Mouse (Mus musculus) kidney, postnatal 0 days (tissue): ENCODE measurements around the gene Nudt12. TPM values are rescaled to one million over a fixed set of nuclear protein-coding genes. Genes with fewer than 3 reads are reported as not detected.
A peak's percentile ranks its signal among the peaks of the same experiment; 100 is the strongest.

ENCODE experiments used
- ATAC-seq: fragments of 200-750 bp; cut with Nextera tagmentation; replicated peaks from 2 replicates; pipeline ENCODE4 v1.8.0; 2017; ENCODE audit warnings: low read depth, moderate number of reproducible peaks, moderate TSS enrichment, moderate library complexity; ENCODE audit not compliant: low FRiP score
- DNase-seq: peaks from one replicate; pipeline ENCODE4 v3.0.0-alpha.2; 2016; ENCODE audit warnings: low spot score
- H3K27ac ChIP-seq: fragments of 300-500 bp; sonication (generic); 2 replicates; pipeline ENCODE4 v1.5.1; 2014; ENCODE audit warnings: mild to moderate bottlenecking
- H3K27me3 ChIP-seq: fragments of 300-500 bp; sonication (generic); 2 replicates; pipeline ENCODE4 v1.6.1; 2014; ENCODE audit warnings: low read length, mixed read lengths; ENCODE audit not compliant: insufficient read depth
- H3K36me3 ChIP-seq: fragments of 300-500 bp; sonication (generic); 2 replicates; pipeline ENCODE4 v1.6.1; 2014; ENCODE audit warnings: low read length, mixed read lengths; ENCODE audit not compliant: insufficient read depth
- H3K4me1 ChIP-seq: fragments of 300-500 bp; sonication (generic); replicated peaks from 2 replicates; pipeline ENCODE4 v1.6.1; 2014; ENCODE audit warnings: antibody characterized with exemption, low read length, mixed read lengths; ENCODE audit not compliant: insufficient read depth
- H3K4me2 ChIP-seq: fragments of 300-500 bp; sonication (generic); 2 replicates; pipeline ENCODE4 v1.6.1; 2014; ENCODE audit warnings: mild to moderate bottlenecking, low read length, moderate library complexity, mixed read lengths
- H3K4me3 ChIP-seq: fragments of 300-500 bp; sonication (generic); replicated peaks from 2 replicates; pipeline ENCODE4 v1.5.1; 2014; ENCODE audit warnings: low read depth, low read length
- H3K9ac ChIP-seq: fragments of 300-500 bp; sonication (generic); 2 replicates; pipeline ENCODE4 v1.6.1; 2014; ENCODE audit warnings: low read depth, low read length
- H3K9me3 ChIP-seq: fragments of 300-500 bp; sonication (generic); replicated peaks from 2 replicates; pipeline ENCODE4 v1.6.1; 2016; ENCODE audit warnings: low read length, inconsistent platforms, mixed read lengths
- CTCF ChIP-seq: IDR thresholded peaks from 2 replicates; pipeline ENCODE4 v1.5.1; 2016; ENCODE audit warnings: antibody characterized with exemption, low read depth, mild to moderate bottlenecking, moderate library complexity
- WGBS: fragments of 180-500 bp; shearing (Covaris S2); extraction: QIAGEN DNeasy Blood & Tissue Kit; methylation state at CpG from one replicate; pipeline ENCODE4 v1.1.7; 2014; 5-methylcytosine and 5-hydroxymethylcytosine counted together
- polyA plus RNA-seq: library from polyadenylated mRNA; unstranded; fragments of >200 nt; fragmentation: Nextera tagmentation; extraction: Ambion mirVana; gene quantifications from 2 replicates; pipeline ENCODE4 v1.2.1, GENCODE M21; 2015

The Nudt12 gene
- polyA plus RNA-seq, 1 experiment from 2014 or later: 5.9 TPM

- Histone ChIP-seq H3K4me2 (no peak overlapping the region), H3K36me3 (no peaks in the 10 kb centered on the region), H3K4me1 (no peaks in the 10 kb centered on the region), H3K9ac (no peak overlapping the region), H3K9me3 (no peaks in the 10 kb centered on the region), H3K27me3 (no peaks in the 10 kb centered on the region), H3K27ac (no peak overlapping the region), H3K4me3 (no peak overlapping the region)
- DNase-seq: no peak
- TF ChIP-seq CTCF: no peak
- ATAC-seq: no peak
- 75% methylated on average over 4 of the region's 4 CpGs for WGBS
Measured at GRCm38 (mm10) chr17:59018666-59019065, 5.5 kb upstream of the Nudt12 start.

- whole genome bisulfite sequencing: 9% methylated on average over 15 of the region's 15 CpGs
- Histone ChIP-seq H3K4me2 (peak overlapping the region; percentile 65), H3K36me3 (no peaks in the 10 kb centered on the region), H3K4me1 (peaks cover 2% of the 10 kb centered on the region; the same call in 1 of the 2 replicates), H3K9me3 (no peaks in the 10 kb centered on the region), H3K27ac (peak overlapping the region; percentile 51; the same call in 1 of the 2 replicates), H3K27me3 (no peaks in the 10 kb centered on the region), H3K4me3 (peak overlapping the region; percentile 62), H3K9ac (peak overlapping the region; percentile 64)
- ATAC-seq: peak; percentile 56
- DNase-seq: peak; percentile 16
- no peak for TF ChIP-seq CTCF
Measured at GRCm38 (mm10) chr17:59012421-59013090, 616 bp downstream of the Nudt12 start.

GRCm38 (mm10) chr17:59011546-59012307 is 1.4 kb downstream of the Nudt12 start:
- Histone ChIP-seq H3K4me3 (no peak overlapping the region), H3K4me2 (peak overlapping the region; percentile 65; the same call in 1 of the 2 replicates), H3K27ac (no peak overlapping the region), H3K27me3 (no peaks in the 10 kb centered on the region), H3K36me3 (no peaks in the 10 kb centered on the region), H3K9ac (no peak overlapping the region), H3K4me1 (peaks cover 2% of the 10 kb centered on the region; the same call in 1 of the 2 replicates), H3K9me3 (no peaks in the 10 kb centered on the region)
- ATAC-seq: no peak
- whole genome bisulfite sequencing: 77% methylated on average over 13 of the region's 13 CpGs
- TF ChIP-seq CTCF: no peak
- no peak for DNase-seq

- DNase-seq (no peak), ATAC-seq (no peak)
- no peaks in the 10 kb centered on the region for H3K9me3 ChIP-seq
- 87% methylated on average over 6 of the region's 6 CpGs for WGBS
- no peak within 1 kb of the TSS for H3K4me3 ChIP-seq
- H3K9ac ChIP-seq: no peak within 1 kb of the TSS
- no peaks in the 10 kb centered on the region for H3K36me3 ChIP-seq
- H3K4me1 ChIP-seq: no peaks in the 10 kb centered on the region
- no peak within 1 kb of the TSS for H3K4me2 ChIP-seq
- H3K27me3 ChIP-seq: no peaks in the 10 kb centered on the region
- TF ChIP-seq CTCF: no peak
- H3K27ac ChIP-seq: no peak within 1 kb of the TSS
Measured at GRCm38 (mm10) chr17:58991275-58991674, 21.9 kb downstream of the Nudt12 start, which contains the start of gene Pdzph1. TSS of gene Pdzph1 (minus strand) at chr17:58991375.

- no peak overlapping the region for H3K27ac ChIP-seq
- no peaks in the 10 kb centered on the region for H3K4me1 ChIP-seq
- no peak for DNase-seq
- no peaks in the 10 kb centered on the region for H3K9me3 ChIP-seq
- H3K4me2 ChIP-seq: no peak overlapping the region
- H3K9ac ChIP-seq: no peak overlapping the region
- WGBS: 83% methylated on average over 5 of the region's 5 CpGs
- TF ChIP-seq CTCF: no peak
- H3K36me3 ChIP-seq: no peaks in the 10 kb centered on the region
- no peak overlapping the region for H3K4me3 ChIP-seq
- ATAC-seq: no peak
- no peaks in the 10 kb centered on the region for H3K27me3 ChIP-seq
Measured at GRCm38 (mm10) chr17:58973237-58973636, 39.9 kb downstream of the Nudt12 start.

GRCm38 (mm10) chr17:58959905-58960304 is 53.3 kb downstream of the Nudt12 start:
- peak; percentile 21 for DNase-seq
- no peaks in the 10 kb centered on the region for H3K27me3 ChIP-seq
- TF ChIP-seq CTCF: peak; percentile 67
- H3K36me3 ChIP-seq: no peaks in the 10 kb centered on the region
- no peak overlapping the region for H3K27ac ChIP-seq
- no peak overlapping the region for H3K4me2 ChIP-seq
- no peaks in the 10 kb centered on the region for H3K4me1 ChIP-seq
- 38% methylated on average over 3 of the region's 3 CpGs for WGBS
- H3K9me3 ChIP-seq: no peaks in the 10 kb centered on the region
- no peak overlapping the region for H3K9ac ChIP-seq
- no peak for ATAC-seq
- H3K4me3 ChIP-seq: no peak overlapping the region
